Mouse (Mus musculus) forebrain, postnatal 0 days (tissue): Measurements from ENCODE around the gene Lama2. TPM values are rescaled to one million over a fixed set of nuclear protein-coding genes. Genes with fewer than 3 reads are reported as not detected.

Source experiments
- ATAC-seq: fragments of 200-750 bp; cut with Nextera tagmentation; 2 replicates; pipeline ENCODE4 v1.8.0; 2017; ENCODE audit warnings: mild to moderate bottlenecking, moderate library complexity
- DNase-seq: peaks from one replicate; pipeline ENCODE4 v3.0.0-alpha.2; 2015
- H3K27ac ChIP-seq: fragments of 300-500 bp; sonication (generic); 2 replicates; pipeline ENCODE4 v1.5.1; 2014; ENCODE audit warnings: low read depth, mild to moderate bottlenecking, antibody characterized with exemption, low read length, moderate library complexity, mixed read lengths
- H3K27me3 ChIP-seq: fragments of 300-500 bp; sonication (generic); 2 replicates; pipeline ENCODE4 v1.6.1; 2014; ENCODE audit warnings: mild to moderate bottlenecking, low read length, mixed read lengths; ENCODE audit not compliant: insufficient read depth
- H3K36me3 ChIP-seq: fragments of 300-500 bp; sonication (generic); 2 replicates; pipeline ENCODE4 v1.6.1; 2014; ENCODE audit warnings: mild to moderate bottlenecking, moderate library complexity; ENCODE audit not compliant: insufficient read depth
- H3K4me1 ChIP-seq: fragments of 300-500 bp; sonication (generic); 2 replicates; pipeline ENCODE4 v1.6.1; 2014; ENCODE audit warnings: antibody characterized with exemption; ENCODE audit not compliant: insufficient read depth
- H3K4me2 ChIP-seq: fragments of 300-500 bp; sonication (generic); 2 replicates; pipeline ENCODE4 v1.6.1; 2014; ENCODE audit warnings: low read depth, mild to moderate bottlenecking, moderate library complexity
- H3K4me3 ChIP-seq: fragments of 300-500 bp; sonication (generic); 2 replicates; pipeline ENCODE4 v1.5.1; 2014; ENCODE audit warnings: low read depth, low read length, mixed read lengths
- H3K9ac ChIP-seq: fragments of 300-500 bp; sonication (generic); 2 replicates; pipeline ENCODE4 v1.6.1; 2014; ENCODE audit warnings: mild to moderate bottlenecking
- H3K9me3 ChIP-seq: fragments of 300-500 bp; sonication (generic); 2 replicates; pipeline ENCODE4 v1.6.1; 2016; ENCODE audit warnings: low read length
- CTCF ChIP-seq: sonication (generic); IDR thresholded peaks from 2 replicates; pipeline ENCODE4 v1.5.1; 2016; ENCODE audit warnings: antibody characterized with exemption, control low read depth, low read depth
- WGBS: fragments of 180-500 bp; shearing (Covaris S2); extraction: QIAGEN DNeasy Blood & Tissue Kit; methylation state at CpG from one replicate; pipeline ENCODE4 v1.1.7; 2014; 5-methylcytosine and 5-hydroxymethylcytosine counted together
- polyA plus RNA-seq: library from polyadenylated mRNA; unstranded; fragments of >200 nt; fragmentation: Nextera tagmentation; extraction: Ambion mirVana; gene quantifications from 2 replicates; pipeline ENCODE4 v1.2.1, GENCODE M21; 2015
- total RNA-seq: library from RNA; depleted of rRNA; stranded (reverse); fragments of >200 nt; gene quantifications from 2 replicates; pipeline ENCODE4 v1.2.3, GENCODE M21; 2014

The Lama2 gene
- total and polyA plus RNA-seq, 2 experiments from 2014 or later = 3.7 to 11.9 TPM

DNA sequence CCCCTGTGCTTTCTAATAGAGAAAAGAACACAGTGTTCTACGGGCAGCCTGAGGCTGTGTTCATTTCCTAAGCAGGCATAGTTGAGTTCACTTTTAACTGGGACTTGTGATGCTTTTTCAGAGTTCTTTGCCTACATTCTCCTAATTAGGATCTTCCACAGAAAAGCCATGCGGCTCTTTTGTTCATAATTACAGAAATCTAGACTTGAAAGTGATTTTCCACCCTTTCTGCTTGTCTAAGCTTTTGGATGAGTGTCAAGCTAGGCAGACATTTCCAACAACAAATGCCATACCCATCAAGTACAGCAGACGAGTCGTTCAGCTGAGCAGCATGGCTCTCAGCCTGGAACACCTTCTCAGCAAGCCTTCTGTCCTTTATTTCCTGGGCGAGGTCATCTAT lies 515.7 kb downstream of the Lama2 start:
- Histone ChIP-seq H3K4me1 (no peaks in the 10 kb centered on the region), H3K9ac (no peak overlapping the region), H3K27me3 (no peaks in the 10 kb centered on the region), H3K27ac (peak overlapping the region; percentile 62), H3K9me3 (no peaks in the 10 kb centered on the region), H3K4me2 (no peak overlapping the region), H3K36me3 (no peaks in the 10 kb centered on the region), H3K4me3 (no peak overlapping the region)
- peak; percentile 85 for DNase-seq
- no peak for TF ChIP-seq CTCF
- 23% methylated on average over 5 of the region's 5 CpGs for WGBS
- ATAC-seq = peak; percentile 93

DNA sequence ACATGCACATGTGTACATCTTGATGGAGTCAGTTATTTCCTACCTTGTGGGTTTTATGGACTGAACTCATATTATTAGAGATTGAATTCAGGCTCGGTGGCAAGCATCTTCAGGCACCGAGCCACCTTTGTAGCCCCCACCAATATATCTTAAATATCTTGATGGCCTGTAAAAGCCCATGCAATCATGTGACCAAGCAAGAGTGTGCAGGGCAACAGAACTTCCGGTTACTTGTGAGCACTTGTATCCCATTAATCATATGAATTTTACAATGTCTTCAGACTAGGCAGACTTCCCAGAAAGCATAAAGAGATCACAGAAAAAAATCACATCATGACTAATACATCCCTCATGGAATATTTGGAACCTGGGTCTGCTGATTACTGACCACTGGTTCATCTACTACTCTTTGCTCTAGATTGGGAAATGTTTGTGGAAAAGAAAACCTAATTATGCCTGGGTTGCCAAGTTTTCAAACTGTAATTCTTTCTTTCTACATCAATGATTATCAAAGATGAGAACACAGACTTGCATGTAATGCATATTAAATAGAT lies 517.7 kb downstream of the Lama2 start:
- WGBS = 88% methylated on average over 3 of the region's 3 CpGs
- TF ChIP-seq CTCF = no peak
- no peak overlapping the region for H3K4me2 ChIP-seq
- no peak overlapping the region for H3K27ac ChIP-seq
- no peaks in the 10 kb centered on the region for H3K9me3 ChIP-seq
- no peak overlapping the region for H3K4me3 ChIP-seq
- H3K9ac ChIP-seq = no peak overlapping the region
- ATAC-seq (no peak), DNase-seq (no peak)
- H3K27me3 ChIP-seq = no peaks in the 10 kb centered on the region
- no peaks in the 10 kb centered on the region for H3K36me3 ChIP-seq
- no peaks in the 10 kb centered on the region for H3K4me1 ChIP-seq

DNA sequence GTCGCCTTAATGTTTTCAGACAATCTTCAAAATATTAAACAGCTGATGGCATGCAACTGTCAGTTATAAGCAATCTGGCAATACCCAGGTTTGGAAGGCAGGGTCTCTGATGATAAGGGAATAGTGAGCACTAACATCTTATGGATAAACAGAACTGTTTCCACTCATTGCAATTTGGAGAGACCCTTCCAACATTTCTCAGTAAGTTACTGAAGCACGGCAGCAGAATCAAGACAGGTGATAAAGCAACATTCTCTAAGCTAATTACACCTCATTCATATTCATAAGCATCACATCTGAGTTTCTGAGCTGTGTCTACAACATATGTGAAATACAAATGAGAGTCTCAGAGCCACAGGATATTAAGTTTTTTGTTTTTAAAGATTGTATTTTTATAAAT lies 542.4 kb downstream of the Lama2 start:
- H3K4me1 ChIP-seq = no peaks in the 10 kb centered on the region
- TF ChIP-seq CTCF = no peak
- WGBS = 44% methylated on average over 2 of the region's 2 CpGs
- DNase-seq (peak; percentile 23), ATAC-seq (no peak; the same call in 1 of the 2 replicates)
- no peaks in the 10 kb centered on the region for H3K36me3 ChIP-seq
- no peak overlapping the region for H3K4me2 ChIP-seq
- no peak overlapping the region for H3K9ac ChIP-seq
- no peak overlapping the region for H3K27ac ChIP-seq
- H3K4me3 ChIP-seq = no peak overlapping the region
- H3K27me3 ChIP-seq = no peaks in the 10 kb centered on the region
- H3K9me3 ChIP-seq = no peaks in the 10 kb centered on the region

DNA sequence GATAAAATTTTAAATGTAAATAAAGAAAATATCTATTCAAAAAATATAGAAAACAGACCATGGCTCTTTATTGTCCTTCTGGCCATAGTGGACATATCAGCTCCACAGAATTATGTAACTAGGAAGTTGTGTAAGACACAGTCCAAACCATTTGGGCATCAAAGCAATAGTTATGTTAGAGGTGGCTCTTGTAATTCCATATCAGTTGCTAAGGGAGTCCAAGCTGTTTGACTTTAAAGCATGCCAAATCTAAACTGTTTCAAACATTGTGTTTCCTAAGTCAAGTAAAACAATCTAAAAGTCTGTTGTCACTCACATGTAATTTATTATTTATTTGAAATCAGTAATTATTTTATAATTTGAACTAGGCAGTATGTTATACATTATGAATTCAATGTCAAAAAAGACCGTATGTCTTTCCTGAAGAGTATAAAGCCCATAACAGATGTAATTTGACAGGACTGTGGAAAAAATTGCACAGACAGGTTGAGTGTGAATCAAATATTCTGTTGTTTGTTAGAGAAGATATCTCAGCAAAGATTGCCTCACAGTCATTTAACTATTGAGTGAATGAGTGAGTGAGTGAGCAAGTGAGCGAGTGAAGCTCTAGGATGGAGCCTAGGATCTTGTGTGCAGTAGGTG lies 550.6 kb downstream of the Lama2 start:
- H3K9me3 ChIP-seq = no peaks in the 10 kb centered on the region
- no peaks in the 10 kb centered on the region for H3K4me1 ChIP-seq
- TF ChIP-seq CTCF = no peak
- peak; percentile 28 for DNase-seq
- no peak overlapping the region for H3K4me2 ChIP-seq
- no peak overlapping the region for H3K9ac ChIP-seq
- peak; percentile 61; the same call in 1 of the 2 replicates for ATAC-seq
- no peaks in the 10 kb centered on the region for H3K36me3 ChIP-seq
- 64% methylated on average over 2 of the region's 2 CpGs for WGBS
- H3K4me3 ChIP-seq = no peak overlapping the region
- 0 out of 2 replicates have a peak overlapping the region, but pooled peaks have one; percentile 15 for H3K27ac ChIP-seq
- no peaks in the 10 kb centered on the region for H3K27me3 ChIP-seq

DNA sequence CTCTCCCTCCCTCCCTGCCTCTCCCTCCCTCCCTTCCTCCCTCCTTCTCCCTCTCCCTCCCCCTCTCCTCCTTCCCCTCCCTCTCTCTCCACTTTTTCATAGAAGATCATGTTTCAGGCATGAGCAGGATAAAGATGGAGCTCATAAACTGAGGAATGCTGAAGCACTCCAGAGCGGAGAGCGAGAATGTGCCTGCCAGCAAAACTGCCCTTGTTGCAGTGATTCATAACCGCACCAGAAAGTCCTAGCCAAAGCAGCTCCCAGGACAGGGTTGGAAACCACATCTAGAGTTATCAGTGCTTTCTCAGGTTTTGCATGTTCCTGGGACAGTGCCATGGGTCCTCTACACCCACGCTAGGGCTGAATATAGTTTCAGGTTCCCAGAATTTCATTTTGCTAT lies 555.9 kb downstream of the Lama2 start:
- no peak for ATAC-seq
- no peaks in the 10 kb centered on the region for H3K27me3 ChIP-seq
- 68% methylated on average over 4 of the region's 4 CpGs for WGBS

DNA sequence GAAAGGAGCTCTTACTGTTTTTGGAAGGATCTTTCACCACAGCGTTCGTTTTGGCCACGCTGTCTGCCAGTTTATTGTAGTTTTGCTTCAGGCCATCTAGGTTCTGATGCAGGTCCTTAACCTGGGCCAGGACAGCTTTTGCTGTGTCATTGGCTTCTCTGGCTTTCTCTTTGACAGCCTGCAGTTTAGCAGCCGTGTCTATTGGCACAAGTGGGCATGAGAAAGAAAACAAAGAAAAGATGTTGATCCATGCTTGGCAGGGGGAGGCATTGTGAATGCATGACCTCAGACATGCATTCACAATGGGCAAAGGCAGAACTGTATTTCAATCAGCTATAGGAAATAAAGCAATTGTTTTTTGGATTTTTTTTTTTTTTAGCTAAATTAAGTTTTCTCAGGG lies 565.1 kb downstream of the Lama2 start:
- TF ChIP-seq CTCF = no peak
- Histone ChIP-seq H3K9me3 (no peaks in the 10 kb centered on the region), H3K9ac (no peak overlapping the region), H3K4me1 (0 out of 2 replicates have a peak, but pooled peaks cover 4% of the 10 kb centered on the region), H3K36me3 (no peaks in the 10 kb centered on the region), H3K27ac (no peak overlapping the region), H3K4me2 (no peak overlapping the region), H3K27me3 (no peaks in the 10 kb centered on the region), H3K4me3 (no peak overlapping the region)
- no peak for DNase-seq
- 14% methylated on average over 4 of the region's 4 CpGs for WGBS
- ATAC-seq = peak; percentile 62; the same call in 1 of the 2 replicates

More for the DNA sequence above, 555.9 kb downstream of the Lama2 start:
- DNase-seq = no peak
- Histone ChIP-seq H3K9me3 (no peaks in the 10 kb centered on the region), H3K9ac (no peak overlapping the region), H3K4me2 (no peak overlapping the region), H3K4me1 (no peaks in the 10 kb centered on the region), H3K36me3 (no peaks in the 10 kb centered on the region), H3K27ac (no peak overlapping the region), H3K4me3 (no peak overlapping the region)
- no peak for TF ChIP-seq CTCF

DNA sequence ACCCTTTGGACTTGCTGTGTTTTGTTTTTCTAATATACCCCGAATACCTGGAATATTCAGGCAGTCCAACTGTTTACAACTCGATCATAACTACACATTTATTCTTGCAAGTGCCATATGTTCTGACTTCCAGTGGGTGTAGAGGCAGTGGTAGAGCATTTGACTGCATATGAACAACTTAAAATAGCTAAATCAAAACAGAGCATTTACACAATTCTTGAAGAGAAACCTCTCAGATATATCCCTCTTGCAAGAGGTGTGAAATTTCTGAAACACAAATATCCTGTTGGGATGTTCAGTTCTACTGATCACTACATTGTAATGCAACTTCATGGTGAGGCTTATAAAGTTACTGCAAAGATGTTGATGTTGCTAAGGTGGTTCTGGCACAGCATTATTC lies 572.4 kb downstream of the Lama2 start:
- DNase-seq = no peak
- WGBS = 73% methylated on average over 2 of the region's 2 CpGs
- no peak for TF ChIP-seq CTCF

More for the DNA sequence above, 572.4 kb downstream of the Lama2 start:
- Histone ChIP-seq H3K4me3 (no peak overlapping the region), H3K4me2 (no peak overlapping the region), H3K9ac (no peak overlapping the region), H3K4me1 (no peaks in the 10 kb centered on the region), H3K27ac (no peak overlapping the region), H3K27me3 (no peaks in the 10 kb centered on the region), H3K9me3 (no peaks in the 10 kb centered on the region), H3K36me3 (no peaks in the 10 kb centered on the region)
- no peak for ATAC-seq
